Mouse (Mus musculus) gastrocnemius, postnatal 10 days (tissue): Measurements from ENCODE around the gene Fam166a. TPM values are rescaled to one million over a fixed set of nuclear protein-coding genes. Genes with fewer than 3 reads are reported as not detected.

Experiments used
- DNase-seq: peaks from one replicate; pipeline ENCODE4 v3.0.0; 2021; ENCODE audit warnings: mixed read lengths
- long read RNA-seq, 2 experiments: library from polyadenylated mRNA; stranded (forward); transcript quantifications; one replicate each; pipeline ENCODE4 v2.0.0; 2021
- total RNA-seq, 2 experiments: library from RNA; stranded (reverse); gene quantifications; 2 replicates each; pipeline ENCODE4 v1.2.3; 2021

The Fam166a gene
- total RNA-seq: not detected
- long read RNA-seq, experiment 1: 0 reads
- long read RNA-seq, experiment 2: 0 reads

DNA sequence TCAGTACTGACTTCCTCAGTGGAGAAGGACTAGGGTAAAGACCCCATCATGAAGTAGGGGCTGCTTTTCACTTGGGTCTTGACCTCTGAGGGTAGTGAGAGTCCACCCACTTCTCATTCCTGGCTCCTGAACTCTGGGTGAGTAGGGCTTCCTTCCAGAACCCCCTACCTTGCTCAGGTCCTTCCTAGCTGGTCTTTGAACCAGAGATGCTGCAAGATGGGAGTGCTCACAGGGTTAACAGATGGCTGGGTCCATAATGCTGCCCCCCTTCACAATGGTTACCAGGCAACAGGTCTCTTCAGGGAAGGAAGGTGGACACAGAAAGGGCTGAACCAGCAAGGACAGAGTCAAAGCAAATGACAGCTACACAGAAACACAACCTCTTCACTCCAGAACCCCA lies at the start of gene Fam166a:
Gene Fam166a, plus strand, starts transcription at position 301 of the 400 bp plus-strand sequence.
- DNase-seq: no peak

- DNase-seq: no peak
These were observed 48.8 kb upstream of the Fam166a start for GRCm38 (mm10) chr2:25169778-25170177.

DNA sequence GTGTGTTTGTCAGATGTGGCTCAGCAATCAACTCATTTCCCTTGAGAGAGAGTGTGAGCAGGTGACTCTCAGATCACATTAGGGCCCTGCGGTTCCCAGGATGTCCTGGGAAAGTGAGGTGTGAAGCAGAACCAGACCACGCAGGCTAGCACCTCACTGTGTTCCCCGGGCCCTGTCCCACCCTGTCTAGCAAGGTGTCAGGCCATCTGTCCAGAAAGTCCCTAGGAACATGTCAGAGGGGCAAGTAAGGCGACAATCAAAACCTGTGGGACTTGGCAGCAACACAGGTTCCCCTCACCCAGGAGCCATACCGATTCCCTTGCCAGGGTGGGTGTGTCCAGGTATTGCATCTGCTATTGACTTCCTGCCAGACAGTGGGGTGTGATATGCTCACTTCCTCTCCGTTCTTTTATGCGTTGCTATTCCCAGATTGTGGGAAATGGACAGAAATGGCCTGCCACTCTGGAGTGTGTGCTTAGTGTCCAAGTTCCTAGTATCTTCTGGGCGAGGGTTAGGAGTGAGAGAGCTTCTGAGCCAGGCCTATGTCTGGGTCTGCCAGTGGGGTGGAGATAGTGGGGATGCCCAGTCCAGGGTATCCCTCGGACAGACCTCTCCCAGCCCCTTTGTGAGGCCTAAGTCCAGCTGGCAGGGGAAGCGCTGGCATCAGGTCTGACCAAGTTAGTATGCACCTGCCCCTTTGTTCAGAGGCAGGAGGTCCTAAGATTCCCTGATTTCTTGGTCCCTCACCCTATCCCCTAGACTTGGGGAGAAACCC lies 48.0 kb upstream of the Fam166a start:
- DNase-seq: no peak

DNA sequence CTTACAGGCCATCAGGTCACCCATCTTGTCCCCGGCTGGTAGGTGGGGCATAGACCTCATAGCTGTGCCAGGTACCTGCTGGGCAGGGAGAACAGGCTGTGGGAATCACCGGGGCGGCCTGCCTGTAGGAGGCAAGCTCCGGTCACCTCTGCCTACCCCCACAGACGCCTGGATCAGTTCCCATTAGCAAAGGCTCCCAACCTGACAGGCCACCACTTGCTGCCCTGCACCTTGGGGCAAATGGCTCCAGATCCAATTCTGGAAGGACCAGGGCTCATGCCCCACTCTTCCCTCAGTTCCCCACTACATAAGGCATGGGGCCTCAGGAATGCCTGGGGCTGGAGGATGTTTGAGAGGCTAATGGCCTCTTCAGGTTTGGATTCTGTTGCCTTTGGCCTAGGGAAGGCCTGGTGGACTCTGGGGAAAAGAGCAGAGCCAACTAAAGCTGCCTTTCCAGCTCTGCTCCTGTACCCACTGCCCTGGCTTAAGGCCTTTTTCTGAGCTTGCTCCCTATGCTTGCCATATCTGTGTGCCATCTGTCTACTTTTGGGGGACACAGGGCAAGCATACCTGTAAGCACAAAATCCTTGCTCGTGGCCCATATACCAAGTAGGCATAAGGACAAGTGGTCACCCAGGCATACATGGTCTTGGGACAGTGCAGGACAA lies 47.3 kb upstream of the Fam166a start:
- DNase-seq: no peak

- no peak for DNase-seq
These were observed 46.8 kb upstream of the Fam166a start for GRCm38 (mm10) chr2:25171769-25172153.

DNA sequence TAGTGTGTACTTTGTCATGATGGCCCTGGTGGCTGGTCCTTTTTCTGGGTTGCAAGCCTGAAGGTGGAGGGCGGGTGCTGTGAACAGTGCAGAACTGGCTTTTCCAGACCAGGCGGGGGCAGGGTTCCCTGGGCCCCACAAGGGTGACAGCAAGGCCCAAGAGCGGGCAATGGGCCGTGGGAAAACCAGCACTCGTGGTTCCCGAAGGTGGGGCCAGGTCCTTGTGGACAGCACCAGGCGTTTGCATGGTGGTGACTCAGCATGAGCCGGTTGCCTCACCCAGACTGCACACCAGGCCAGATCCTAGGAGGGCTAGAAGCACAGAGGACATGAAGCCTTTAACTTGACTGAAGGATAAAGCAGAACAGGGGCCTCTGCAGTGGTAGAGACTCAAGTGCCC lies 45.9 kb upstream of the Fam166a start:
- no peak for DNase-seq

GRCm38 (mm10) chr2:25173821-25174220 lies 44.7 kb upstream of the Fam166a start:
- DNase-seq: no peak

DNA sequence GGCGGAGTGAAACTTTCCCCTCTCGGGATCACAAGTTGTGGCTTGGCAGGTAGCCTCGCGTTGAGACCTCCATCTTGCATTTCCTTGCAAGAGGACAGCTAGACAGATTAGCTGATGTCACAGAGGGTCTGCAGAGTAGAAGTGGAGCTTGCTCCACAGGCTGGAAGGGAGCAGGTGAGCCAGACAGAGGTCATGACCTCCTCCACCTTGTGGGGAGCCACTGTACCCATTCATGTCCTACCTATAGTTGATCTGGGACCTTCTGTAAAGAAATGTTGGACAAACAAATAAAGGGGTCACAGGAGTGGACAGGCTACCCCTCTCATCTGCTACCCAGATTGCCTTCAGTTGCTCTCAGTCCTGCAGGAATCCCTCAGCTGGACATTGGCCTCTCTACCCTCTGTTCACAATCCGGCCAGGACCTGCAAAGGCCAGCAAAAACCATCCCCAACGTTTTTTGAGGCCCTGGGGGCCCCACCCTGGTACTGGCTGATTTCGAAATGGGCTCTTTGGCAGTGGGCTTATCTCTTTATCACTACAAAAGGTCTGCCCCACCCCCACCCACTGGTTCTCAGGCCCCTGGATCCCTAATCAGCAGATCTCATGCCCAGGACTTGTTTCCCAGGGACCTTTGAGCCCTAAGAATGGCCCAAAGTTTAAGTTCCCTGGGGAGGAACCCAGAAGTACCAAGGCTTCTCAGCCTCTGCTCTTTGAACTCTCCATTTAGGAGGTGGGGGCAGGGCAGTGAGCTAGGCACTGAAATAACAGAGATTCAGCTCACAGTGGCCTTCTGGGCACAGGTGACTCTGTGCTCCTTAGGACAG lies 43.5 kb upstream of the Fam166a start:
- no peak for DNase-seq

DNA sequence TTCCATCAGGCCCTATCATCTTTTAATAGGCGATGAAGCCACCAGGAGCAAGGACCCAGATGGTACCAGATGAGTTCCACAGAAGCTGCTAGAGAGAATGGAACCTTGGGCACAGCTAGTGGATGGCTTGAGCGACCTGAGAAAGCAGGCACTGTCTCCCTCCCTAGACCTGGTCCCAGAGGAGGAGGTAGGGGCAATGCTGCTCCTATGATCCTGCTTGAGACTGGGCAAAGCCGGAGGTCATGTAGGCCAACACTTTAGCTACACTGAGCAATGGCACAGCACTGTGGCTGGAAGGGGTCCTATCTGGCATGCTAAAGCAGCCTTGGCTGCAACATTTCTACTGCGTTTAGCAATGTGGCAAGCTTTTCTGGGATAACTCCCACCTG lies 42.9 kb upstream of the Fam166a start:
- no peak for DNase-seq

- no peak for DNase-seq
These were observed 42.0 kb upstream of the Fam166a start for GRCm38 (mm10) chr2:25176573-25176972.

GRCm38 (mm10) chr2:25177076-25177475 lies 41.5 kb upstream of the Fam166a start:
- DNase-seq: no peak

GRCm38 (mm10) chr2:25177685-25178084 lies 40.9 kb upstream of the Fam166a start:
- DNase-seq: peak; percentile 51

- no peak for DNase-seq
These were observed 40.1 kb upstream of the Fam166a start for GRCm38 (mm10) chr2:25178285-25178972.

- no peak for DNase-seq
These were observed 38.9 kb upstream of the Fam166a start for GRCm38 (mm10) chr2:25179566-25180217.

DNA sequence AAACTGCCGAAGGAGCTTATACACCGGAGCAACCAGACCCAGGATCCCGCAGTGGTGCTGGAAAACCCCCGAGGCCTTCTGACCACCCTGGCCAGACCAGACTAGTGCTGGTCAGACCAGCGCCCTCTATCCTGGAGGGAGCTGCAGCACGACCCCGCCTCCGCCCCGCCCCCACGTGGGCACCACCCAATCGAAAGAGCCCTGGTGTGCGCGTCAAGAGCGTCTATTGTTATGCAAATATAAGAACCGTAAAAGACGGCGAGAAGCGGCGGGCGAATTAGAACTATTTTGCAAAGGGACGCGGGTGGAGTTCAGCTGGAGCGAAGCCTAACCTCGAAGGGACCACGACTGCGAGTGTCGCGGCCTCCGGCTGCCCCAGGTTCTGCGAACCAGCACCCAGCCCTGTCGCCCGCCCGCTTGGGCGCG lies 38.1 kb upstream of the Fam166a start, which contains the start of gene Nrarp:
Gene Nrarp, plus strand, starts transcription at position 281 of the 426 bp plus-strand sequence.
- DNase-seq: peak; percentile 91

GRCm38 (mm10) chr2:25180973-25181890 lies 37.3 kb upstream of the Fam166a start:
- DNase-seq: peak; percentile 40

GRCm38 (mm10) chr2:25181891-25182397 lies 36.6 kb upstream of the Fam166a start:
- no peak for DNase-seq

DNA sequence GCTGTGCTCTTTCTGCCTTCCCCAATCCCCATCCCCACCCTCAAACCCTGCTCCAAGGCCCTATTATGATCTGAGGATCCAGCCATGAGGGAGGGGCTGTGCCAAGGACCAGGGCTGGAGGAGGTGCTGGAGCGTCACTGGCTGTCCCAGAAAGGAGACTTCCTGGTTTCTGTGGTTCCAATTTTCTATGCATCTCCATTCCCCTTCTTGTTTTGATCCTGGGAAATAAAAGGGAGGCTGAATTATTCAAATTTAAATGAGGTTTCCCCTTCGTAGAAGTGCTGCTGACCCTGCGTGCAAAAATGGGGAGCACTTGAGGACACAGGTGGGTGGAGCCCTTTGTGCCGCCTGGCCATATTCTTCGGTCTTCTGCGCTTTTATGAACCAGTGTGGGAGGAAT lies 35.9 kb upstream of the Fam166a start:
- no peak for DNase-seq

- no peak for DNase-seq
These were observed 35.2 kb upstream of the Fam166a start for GRCm38 (mm10) chr2:25183336-25183735.

DNA sequence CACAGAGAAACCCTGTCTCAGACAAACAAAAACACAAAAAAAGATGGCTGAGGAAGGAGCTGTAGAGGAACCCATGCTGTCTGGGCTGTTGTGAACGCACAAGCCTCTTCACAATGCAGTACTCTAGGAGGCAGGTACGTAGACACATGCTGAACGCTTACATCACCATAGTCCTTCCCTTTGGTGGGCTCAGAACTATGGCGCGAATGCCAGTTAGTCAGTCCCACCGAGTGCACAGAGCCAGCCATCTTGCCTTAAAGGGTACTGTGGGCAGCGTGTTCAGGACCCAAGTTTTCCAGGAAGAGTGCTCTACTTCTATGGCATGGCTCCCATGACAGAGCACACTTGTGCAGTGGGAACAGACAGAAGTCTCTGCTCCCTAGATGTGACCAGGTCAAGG lies 34.0 kb upstream of the Fam166a start:
- DNase-seq: no peak
